Mouse (Mus musculus) small intestine, adult 2 months (tissue): ENCODE measurements around the gene Nav2. TPM values are rescaled to one million over a fixed set of nuclear protein-coding genes. Genes with fewer than 3 reads are reported as not detected.

Experiments used
- H3K27ac ChIP-seq: fragments of 200-500 bp; 2 replicates; pipeline ENCODE4 v1.5.1; 2012; ENCODE audit warnings: low read depth, low read length, control low read depth, inconsistent platforms; ENCODE audit not compliant: insufficient read depth
- H3K27me3 ChIP-seq: fragments of 200-500 bp; 2 replicates; pipeline ENCODE4 v1.6.1; 2012; ENCODE audit warnings: mild to moderate bottlenecking, moderate library complexity, low read length, inconsistent platforms; ENCODE audit not compliant: control insufficient read depth, insufficient read depth
- H3K36me3 ChIP-seq: fragments of 200-500 bp; 2 replicates; pipeline ENCODE4 v1.6.1; 2012; ENCODE audit warnings: mild to moderate bottlenecking, low read length, control low read depth, inconsistent platforms; ENCODE audit not compliant: control insufficient read depth, insufficient read depth
- H3K4me1 ChIP-seq: fragments of 200-500 bp; 2 replicates; pipeline ENCODE4 v1.6.1; 2012; ENCODE audit warnings: low read length, inconsistent platforms, mixed read lengths; ENCODE audit not compliant: control insufficient read depth, insufficient read depth, insufficient read length
- H3K4me3 ChIP-seq: fragments of 200-500 bp; 2 replicates; pipeline ENCODE4 v1.5.1; 2012; ENCODE audit warnings: low read depth, mild to moderate bottlenecking, control low read depth, inconsistent platforms, low read length, moderate library complexity
- CTCF ChIP-seq: fragments of 200-500 bp; IDR thresholded peaks from 2 replicates; pipeline ENCODE4 v1.5.1; 2012; ENCODE audit warnings: low read depth, mild to moderate bottlenecking, control low read depth, inconsistent platforms, low read length, moderate library complexity, mixed read lengths; ENCODE audit not compliant: insufficient replicate concordance, insufficient read length; ENCODE audit errors: extremely low read depth
- POLR2A ChIP-seq: fragments of 200-500 bp; IDR thresholded peaks from 2 replicates; pipeline ENCODE4 v1.6.1; 2012; ENCODE audit warnings: low read depth, mild to moderate bottlenecking, control low read depth, inconsistent platforms, low read length, moderate library complexity
- WGBS: fragments of 180-500 bp; shearing (Covaris S2); methylation state at CpG from one replicate; pipeline ENCODE4 v1.1.7; 2018; 5-methylcytosine and 5-hydroxymethylcytosine counted together
- polyA plus RNA-seq: library from polyadenylated mRNA; depleted of rRNA; stranded (reverse); fragments of >200 nt; gene quantifications from 2 replicates; pipeline ENCODE4 v1.2.3, GENCODE M21; 2012

The Nav2 gene
- polyA plus RNA-seq, 1 experiment = 8.5 TPM

GRCm38 (mm10) chr7:49347338-49348272, 439.1 kb downstream of the Nav2 start:
- Histone ChIP-seq H3K4me1 (no peaks in the 10 kb centered on the region), H3K27me3 (no peaks in the 10 kb centered on the region), H3K36me3 (no peaks in the 10 kb centered on the region), H3K27ac (no peak overlapping the region), H3K4me3 (no peak overlapping the region)
- WGBS = 72% methylated on average over 16 of the region's 16 CpGs
- no peak for TF ChIP-seq POLR2A

- Histone ChIP-seq H3K4me1 (no peaks in the 10 kb centered on the region), H3K4me3 (no peak overlapping the region), H3K27ac (no peak overlapping the region), H3K36me3 (no peaks in the 10 kb centered on the region), H3K27me3 (no peaks in the 10 kb centered on the region)
- 91% methylated on average over 2 of the region's 2 CpGs for WGBS
- TF ChIP-seq POLR2A = no peak
- TF ChIP-seq CTCF = no peak
These were observed 440.1 kb downstream of the Nav2 start for GRCm38 (mm10) chr7:49348636-49349035.

- Histone ChIP-seq H3K36me3 (no peaks in the 10 kb centered on the region), H3K27me3 (no peaks in the 10 kb centered on the region), H3K27ac (no peak overlapping the region), H3K4me1 (no peaks in the 10 kb centered on the region), H3K4me3 (no peak overlapping the region)
- TF ChIP-seq POLR2A (no peak), CTCF (no peak)
- 76% methylated on average over 8 of the region's 8 CpGs for WGBS
These were observed 441.9 kb downstream of the Nav2 start for GRCm38 (mm10) chr7:49350321-49351007.

- TF ChIP-seq POLR2A (no peak), CTCF (no peak)
- no peaks in the 10 kb centered on the region for H3K36me3 ChIP-seq
- no peak overlapping the region for H3K27ac ChIP-seq
- no peaks in the 10 kb centered on the region for H3K27me3 ChIP-seq
- no peaks in the 10 kb centered on the region for H3K4me1 ChIP-seq
- WGBS = 71% methylated on average over 11 of the region's 11 CpGs
- no peak overlapping the region for H3K4me3 ChIP-seq
These were observed 443.2 kb downstream of the Nav2 start for GRCm38 (mm10) chr7:49351596-49352258.

- WGBS = 88% methylated on average over 18 of the region's 18 CpGs
- Histone ChIP-seq H3K27ac (no peak overlapping the region), H3K36me3 (no peaks in the 10 kb centered on the region), H3K4me1 (no peaks in the 10 kb centered on the region), H3K27me3 (no peaks in the 10 kb centered on the region), H3K4me3 (no peak overlapping the region)
- TF ChIP-seq POLR2A (no peak), CTCF (no peak)
These were observed 449.1 kb downstream of the Nav2 start for GRCm38 (mm10) chr7:49357441-49358165.

GRCm38 (mm10) chr7:49359120-49359519, 450.6 kb downstream of the Nav2 start:
- Histone ChIP-seq H3K27ac (no peak overlapping the region), H3K4me1 (no peaks in the 10 kb centered on the region), H3K36me3 (no peaks in the 10 kb centered on the region), H3K27me3 (no peaks in the 10 kb centered on the region), H3K4me3 (no peak overlapping the region)
- WGBS = 96% methylated on average over 3 of the region's 3 CpGs
- TF ChIP-seq POLR2A (no peak), CTCF (no peak)

- no peaks in the 10 kb centered on the region; the same call in 1 of the 2 replicates for H3K36me3 ChIP-seq
- TF ChIP-seq CTCF (no peak), POLR2A (no peak)
- no peak overlapping the region for H3K4me3 ChIP-seq
- H3K27me3 ChIP-seq = no peaks in the 10 kb centered on the region
- no peaks in the 10 kb centered on the region for H3K4me1 ChIP-seq
- WGBS = 82% methylated on average over 3 of the region's 3 CpGs
- H3K27ac ChIP-seq = no peak overlapping the region
These were observed 452.1 kb downstream of the Nav2 start for GRCm38 (mm10) chr7:49360597-49360996.
